Mouse (Mus musculus): ENCODE results near the gene Sema4a.

DNA sequence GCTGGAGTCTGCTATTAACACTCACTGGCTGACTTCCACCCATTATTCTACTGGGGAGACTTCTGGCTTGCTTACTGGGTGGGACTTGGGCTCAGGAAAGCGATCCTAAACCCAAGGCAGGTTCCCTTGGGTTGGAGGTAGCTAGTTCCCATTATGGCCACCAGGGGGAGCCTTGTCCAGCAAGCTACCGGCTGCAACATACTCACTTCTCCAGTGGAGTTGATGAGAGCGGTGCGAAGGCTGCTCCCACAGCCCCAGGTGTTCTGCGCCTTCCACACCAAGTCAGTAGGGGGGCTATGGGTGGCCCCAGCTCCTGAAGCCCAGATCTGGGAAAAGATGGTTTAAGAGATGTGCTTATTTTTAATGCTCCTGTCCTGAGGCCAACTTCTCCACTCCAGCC lies 22.6 kb upstream of the Sema4a start:
- TF ChIP-seq CTCF (IDR thresholded peaks at IDR 0.05; ENCODE audit: extremely low read depth, insufficient read depth, insufficient read length, insufficient replicate concordance): peak; percentile 87; the same call in 1 of the 2 replicates
- no peak for TF ChIP-seq POLR2A (IDR thresholded peaks at IDR 0.05; ENCODE audit: low read depth, low read length)
